Mouse (Mus musculus): ENCODE data around the gene Hmcn1.

Hmcn1 gene

DNA sequence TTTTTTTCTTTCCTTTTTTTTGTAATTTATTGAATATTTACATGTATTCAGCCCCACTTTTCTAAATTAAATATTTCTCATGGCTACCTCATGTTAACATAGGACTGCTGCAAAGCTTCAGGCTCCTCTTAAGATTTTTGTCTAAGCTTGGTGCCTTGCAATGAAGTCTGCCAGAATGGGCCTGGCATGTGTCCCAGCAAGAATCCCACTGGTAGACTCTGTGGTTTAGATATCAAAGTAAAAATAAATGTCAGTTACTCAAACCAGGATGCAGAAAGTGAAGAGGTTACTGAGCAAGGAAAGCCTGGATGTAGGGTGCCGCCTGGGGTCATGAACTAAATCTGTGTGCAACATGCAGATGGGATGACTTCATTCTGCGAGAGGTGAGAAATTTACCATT is 217.5 kb downstream of the Hmcn1 start:
- DNase-seq, result no peak

DNA sequence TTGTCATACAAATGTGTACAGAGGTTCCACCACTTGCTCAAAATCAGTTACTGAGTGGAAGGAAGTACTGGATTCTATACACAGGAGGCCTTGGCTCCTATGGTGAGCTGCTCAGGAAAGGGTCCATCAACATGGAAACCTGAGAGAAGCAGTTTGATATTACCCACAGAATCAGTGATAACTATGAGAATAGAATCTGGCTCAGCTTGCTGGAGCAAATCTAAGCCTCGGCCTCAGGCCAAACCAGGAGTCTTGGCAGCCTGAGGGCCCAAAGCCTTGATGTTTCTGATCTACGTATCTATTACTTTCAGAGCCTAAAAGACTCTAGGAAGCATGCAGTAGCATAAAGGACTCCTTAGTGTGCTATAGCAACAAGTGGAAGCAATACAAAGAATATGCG is 220.3 kb downstream of the Hmcn1 start:
- DNase-seq, result no peak

DNA sequence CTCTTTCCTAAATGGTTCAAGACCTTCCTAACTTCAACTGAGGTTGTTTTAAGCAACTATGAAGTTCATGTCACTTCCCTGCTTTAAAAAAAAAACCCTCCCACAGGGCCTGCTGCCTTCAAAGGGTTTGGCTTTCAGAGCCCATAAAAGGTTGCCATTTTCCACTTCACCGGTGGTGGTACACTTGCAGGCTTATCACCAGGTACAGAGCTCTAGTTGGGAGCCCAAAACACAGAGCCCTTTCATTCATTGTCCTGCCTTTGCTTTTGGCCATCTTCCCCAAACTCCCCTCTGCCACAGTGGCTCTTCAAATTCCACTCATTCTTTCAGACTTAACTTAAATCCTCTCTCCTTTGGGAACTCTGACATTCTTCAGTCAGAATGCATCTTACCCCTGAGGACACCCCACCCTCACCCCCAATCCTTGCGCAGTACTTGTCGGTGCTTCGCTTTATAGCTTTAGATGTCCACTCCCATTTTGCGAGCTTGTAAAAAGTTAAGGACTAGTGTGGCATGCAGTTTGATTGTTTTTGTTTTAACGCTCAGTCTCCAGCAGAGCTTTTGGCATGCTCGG is 222.2 kb downstream of the Hmcn1 start:
- no peak for DNase-seq

DNA sequence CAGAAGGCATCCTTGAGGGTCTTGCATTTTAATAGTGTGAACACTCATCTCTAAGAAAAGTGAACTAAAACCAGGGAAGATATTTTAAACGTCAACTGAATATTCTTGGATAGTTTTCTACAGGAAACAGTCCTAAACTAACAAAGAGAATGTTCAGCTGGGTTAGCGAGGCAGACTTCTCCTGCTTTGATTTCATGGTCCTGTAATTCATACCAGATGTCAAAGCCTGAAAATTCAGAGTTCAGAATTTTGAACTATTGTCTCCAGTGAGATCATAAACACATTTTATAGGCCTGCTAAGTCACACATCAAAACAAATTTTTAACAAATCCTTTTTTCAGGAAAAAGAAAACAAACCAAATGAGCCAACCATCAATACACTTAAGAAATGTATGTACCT is 223.4 kb downstream of the Hmcn1 start:
- DNase-seq, result no peak

DNA sequence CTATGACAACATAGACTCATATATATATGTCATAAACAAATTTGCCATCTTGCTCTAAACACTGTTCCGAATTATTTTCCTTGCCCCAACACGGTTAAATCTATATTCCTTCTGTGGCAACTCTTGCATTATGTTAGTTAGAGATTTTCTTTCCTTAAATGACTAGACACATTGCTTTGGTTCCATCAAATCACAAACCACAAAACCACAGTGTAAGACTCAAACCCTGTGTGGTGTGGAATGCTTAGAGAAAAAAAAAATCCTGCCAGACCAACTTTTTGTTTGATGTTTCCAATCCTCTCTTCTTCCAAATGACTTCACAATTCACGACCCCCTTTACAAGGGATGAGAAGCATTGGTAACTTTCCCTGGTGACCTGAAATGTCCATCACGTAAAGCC is 231.6 kb downstream of the Hmcn1 start:
- DNase-seq, result no peak

DNA sequence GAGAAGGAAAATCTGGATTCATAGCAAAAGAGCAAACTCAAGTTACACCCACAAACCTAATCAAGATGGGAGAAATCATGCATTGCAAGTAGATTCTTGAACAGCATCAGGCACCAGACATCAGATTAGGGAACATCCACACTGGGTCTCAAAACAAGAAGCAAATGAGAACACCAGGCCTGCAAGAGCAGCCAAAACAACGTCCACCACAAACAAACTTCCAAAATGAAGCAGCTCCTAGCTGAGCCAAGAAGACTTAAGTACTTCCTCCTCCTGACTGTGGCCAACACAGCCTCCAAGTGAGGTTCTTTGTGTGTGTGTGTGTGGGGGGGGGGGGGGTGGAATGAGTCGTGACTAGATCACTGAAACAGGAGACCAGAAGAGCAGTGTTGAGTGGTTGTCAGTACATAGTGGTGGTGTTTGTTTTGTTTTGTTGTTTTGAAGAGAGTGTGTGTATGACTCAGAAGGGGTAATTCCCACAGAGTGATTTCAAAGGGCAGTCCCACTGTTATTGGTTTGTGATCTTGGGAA is 232.4 kb downstream of the Hmcn1 start:
- no peak for DNase-seq

DNA sequence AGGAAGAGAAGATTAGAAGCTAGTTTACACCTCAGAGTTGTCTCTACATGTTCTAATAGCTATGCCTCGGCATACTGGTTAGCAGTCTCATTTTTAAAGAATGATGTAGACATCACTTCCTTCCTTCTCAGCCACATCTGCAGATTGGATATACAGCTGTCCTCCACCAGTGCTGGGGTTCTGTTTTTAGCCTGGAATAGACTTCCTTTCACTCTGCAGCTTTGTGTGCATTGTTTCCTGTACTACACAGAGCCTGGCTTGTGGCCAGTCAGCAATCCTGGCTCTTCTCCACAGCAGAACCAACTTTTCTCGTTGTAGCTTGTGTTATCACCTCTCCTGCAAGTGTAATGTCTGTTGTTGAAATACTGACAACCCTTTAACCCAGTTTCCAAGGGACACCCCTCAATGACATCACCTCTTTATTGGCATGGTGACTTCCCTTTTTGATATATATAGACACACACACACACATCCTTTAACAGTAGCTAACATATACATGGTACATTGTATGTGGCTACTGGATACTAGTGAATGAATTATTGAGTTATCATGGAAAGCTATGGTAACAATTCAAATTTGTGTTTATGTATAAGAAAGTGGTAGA is 233.7 kb downstream of the Hmcn1 start:
- no peak for DNase-seq

DNA sequence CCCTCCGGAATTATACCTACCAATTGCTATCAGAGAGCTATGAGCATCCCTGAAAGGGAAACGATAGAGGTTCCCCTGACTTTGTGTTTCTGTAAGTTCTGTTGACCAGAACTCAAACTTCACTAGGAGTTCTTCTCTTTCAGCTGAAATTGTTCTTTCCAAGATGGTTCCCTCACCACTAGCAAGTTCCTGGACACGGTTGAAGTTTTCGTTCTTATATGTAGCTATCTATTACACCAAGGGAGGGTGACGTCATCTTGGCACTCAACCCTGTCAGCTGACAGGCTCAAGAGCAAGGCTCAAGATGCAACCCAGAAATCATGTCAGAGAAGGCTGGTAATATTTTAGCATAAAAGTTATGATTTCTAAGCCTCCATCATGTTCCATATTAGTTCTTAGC is 239.3 kb downstream of the Hmcn1 start:
- no peak for DNase-seq

DNA sequence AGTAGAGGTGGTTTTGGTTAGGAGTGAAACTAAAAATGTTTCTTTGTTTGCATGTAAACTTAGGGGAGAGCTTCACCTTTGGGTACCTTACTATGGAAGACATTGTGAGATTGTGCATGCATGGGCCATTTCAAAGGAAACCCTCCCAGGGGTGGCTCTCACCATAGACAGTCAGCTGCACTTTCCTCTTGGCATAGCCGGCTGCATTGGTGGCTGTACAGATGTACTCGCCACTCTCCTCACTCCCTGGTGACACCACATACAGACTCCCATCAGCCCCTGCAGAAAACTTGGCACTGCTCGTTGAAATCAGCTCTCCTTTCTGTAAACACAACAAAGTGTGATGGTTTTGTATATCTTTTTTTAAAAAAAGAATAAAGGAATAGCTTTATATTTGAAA is 244.5 kb downstream of the Hmcn1 start:
- no peak for DNase-seq

DNA sequence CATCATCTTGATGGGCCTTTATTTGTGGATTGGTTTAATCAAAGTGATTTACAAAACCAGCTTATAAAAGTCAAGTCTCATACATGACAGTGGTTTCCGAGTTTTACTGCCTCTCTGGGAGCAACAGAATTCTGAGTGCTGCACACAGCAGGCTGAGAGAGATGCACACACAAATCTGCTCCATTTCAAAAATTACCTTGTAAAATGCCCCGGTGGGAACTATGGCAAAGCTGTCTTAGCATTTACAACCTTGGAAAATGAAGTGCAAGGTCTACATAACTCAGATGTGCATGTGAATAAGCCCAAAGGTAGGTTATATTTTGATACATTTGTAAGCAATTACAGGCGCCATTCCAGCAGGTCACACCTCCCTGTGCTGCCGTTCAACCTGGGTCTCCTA is 245.5 kb downstream of the Hmcn1 start:
- DNase-seq, result no peak

DNA sequence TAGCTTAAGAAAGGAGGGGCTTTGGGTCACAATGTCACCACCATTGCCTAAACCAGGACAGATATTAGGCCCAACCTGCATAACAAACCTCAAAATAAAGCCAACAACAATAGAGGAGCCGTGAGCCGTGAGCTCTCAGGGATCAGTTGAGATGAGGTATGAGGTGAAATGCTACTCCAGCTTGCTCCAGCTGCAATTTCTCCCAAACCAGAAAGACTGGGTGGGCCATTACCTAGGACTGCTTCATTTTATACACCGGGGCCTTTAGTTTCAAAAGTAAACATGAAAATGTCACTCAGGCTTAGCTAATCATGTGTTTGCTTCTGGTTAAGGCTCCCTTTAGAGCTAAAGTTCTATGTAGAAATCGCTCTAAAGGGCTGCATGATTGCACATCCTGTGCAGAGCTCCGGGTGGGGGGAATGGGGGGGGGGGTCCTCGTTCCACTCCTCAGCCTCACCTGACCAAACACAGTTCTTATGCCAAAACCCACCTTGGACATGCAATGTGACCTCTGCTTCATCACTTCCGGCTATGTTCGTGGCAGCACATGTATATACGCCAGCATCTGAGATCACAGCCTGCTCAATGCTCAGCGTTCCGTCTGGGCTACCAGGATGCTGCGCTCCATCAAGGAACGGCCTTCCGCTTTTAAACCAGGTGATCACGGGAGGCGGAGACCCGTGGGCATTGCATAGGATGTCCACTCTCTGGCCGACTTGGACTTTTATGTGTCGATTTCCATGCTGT is 250.0 kb downstream of the Hmcn1 start:
- DNase-seq, result no peak

DNA sequence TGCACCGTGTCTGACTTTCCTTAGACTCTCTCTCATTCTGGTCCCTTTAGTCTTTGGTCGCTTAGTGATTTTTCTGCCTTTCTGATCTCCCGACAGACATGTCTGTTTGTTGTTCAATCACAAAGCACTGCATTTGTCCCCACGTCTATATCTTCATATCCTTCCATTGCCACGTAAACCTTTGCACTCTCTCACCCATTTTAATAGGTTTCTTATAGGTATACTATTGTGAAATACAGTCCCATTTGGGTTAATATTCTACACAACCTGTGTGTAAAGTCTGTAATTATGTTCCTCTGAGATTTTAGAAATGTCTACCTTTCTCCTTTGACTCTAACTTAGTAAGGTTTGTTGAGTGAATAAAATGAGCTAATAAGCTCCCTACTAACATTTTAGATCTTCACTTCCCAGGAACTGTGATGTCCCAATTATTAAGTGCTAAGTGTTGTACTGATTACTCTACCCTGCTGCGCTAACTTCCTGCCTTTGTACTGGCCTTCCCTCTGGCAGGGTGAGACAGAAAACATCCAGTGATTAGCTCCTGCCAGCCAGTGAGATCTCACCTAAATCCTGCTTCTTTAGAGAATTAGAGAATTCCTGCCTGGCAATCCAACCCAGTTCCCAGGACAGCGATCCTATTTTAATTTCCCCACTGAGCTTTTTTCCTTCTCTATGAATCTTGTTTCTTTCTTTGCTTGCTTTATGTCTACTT is 250.7 kb downstream of the Hmcn1 start:
- no peak for DNase-seq

DNA sequence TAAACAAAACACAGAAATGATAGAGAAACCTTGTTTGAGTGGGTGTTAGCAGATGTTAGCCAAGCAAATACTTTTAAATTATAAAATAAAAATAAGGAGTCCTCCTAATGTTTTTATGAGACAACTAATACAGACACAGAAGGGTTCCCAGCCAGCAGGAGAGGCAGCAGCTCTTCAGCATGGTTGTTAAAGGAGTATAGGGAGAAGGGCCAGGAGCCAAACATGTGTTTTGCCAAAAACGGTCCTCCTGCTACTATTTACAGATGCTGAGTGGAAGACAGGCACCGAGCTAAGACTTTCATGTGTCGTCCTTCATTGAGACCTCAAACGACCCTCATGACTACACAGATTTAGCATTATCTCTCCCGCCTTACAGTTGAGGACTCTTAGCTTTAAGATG is 281.8 kb downstream of the Hmcn1 start:
- no peak for DNase-seq

DNA sequence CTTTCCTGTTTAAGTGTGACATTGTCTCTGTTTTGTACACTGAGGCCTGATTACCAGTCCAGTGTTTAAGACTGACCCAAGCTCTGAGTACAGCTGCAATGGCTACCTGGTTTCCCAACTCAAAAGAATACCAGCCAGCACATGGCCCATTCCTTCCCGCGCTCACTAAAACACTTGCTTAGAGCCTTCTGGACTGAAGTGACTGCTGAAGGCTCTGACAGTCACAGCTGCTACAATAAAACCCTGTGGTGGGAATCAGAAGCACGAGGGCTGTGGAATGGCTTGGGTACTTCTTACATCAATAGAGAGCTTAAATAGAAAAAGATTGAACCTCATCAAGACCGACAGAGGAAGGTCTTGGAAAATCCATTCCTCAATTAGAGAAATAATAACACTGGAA is 286.7 kb downstream of the Hmcn1 start:
- DNase-seq, result no peak

DNA sequence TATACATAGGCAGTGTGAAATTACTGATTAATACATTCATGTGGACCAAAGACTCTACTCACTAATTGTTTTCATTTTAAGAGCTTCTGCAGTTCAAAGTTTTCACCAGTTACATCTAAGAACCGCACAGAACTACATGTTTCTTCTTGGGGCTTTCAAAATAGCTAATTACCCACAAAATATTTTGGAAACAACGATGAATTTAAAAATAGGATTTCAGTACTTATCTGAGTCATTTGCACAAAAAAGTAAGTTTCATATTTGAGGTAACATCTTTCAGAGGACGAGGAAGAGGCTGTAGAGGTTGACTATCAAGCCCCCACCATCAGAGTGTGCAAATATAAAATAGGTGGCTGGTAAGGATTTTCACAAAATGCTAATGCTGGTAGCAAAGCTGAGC is 295.5 kb downstream of the Hmcn1 start:
- DNase-seq, result no peak

DNA sequence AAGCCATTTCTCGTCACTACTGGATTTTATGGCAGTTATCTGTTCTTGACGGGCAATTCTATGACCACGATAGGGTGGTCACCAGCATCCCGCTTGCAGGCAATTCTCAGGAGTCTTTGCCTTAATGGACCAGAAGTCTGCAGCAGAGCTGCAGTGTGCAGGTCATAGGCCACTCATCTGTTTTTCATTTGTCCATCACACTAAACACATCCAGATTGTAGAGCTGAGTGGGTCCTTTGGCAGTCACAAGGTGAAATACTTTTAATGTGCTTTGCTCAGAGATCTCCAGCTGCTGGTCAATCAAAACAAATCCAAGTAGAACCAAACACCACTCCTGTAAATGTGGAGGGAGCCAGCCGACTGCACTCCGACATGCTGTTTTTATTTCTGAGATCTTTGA is 311.2 kb downstream of the Hmcn1 start:
- no peak for DNase-seq

DNA sequence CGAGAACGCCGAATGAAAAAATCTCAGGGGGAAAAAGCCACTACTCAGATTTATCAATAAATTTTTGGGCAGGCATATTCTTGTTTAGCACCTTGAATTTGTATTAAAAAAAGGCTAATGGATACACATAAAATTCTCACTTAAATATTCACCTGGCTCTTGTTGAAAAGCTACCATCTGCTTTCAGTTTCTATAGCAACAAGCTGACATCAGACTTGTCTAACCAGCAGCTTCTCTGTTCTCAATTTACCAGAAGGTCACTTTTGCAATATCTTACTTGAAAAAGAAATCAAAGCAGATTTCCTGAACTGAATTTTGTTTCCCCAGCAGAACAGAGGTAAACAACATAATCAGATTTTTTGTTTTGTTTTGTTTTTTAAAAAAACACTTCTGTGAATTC is 311.8 kb downstream of the Hmcn1 start:
- DNase-seq, result no peak

DNA sequence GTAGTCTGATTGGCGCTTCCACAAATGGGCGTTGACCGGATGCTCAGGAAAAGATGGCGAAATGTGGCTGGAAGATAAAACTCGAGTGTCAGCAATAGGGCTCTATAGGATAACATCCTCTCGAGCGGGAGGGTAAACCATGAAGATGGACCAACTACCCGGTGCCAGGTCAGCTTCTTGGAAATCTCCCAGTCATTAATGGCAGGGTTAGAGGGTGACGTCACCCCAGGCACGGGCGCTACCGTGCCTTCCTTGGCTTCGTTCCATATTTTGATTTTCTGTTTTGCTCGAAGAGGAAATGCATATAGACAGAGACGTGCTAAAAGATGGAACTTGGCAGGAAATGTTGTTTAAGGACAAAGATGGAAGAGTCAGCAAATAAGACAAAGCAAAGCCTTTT is 312.2 kb downstream of the Hmcn1 start:
- no peak for DNase-seq

DNA sequence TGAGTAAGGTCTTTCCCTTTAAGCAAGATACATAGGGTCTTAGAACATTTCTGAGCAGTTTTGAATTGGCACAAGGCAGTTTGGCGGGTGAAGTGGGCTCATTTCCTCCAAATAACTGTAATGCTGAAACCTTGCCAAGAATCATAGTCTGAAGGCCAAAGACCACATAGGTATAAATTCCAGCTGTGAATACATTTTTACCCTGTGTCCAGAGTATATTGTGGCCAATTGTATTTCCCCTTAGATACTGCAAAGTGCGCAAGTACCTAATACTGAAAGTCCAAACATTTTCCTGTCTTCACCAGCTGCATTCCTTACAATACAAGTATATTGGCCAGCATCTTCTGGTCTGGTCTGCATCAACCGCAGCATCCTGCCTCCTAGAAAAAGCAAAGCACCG is 312.9 kb downstream of the Hmcn1 start:
- DNase-seq, result no peak

DNA sequence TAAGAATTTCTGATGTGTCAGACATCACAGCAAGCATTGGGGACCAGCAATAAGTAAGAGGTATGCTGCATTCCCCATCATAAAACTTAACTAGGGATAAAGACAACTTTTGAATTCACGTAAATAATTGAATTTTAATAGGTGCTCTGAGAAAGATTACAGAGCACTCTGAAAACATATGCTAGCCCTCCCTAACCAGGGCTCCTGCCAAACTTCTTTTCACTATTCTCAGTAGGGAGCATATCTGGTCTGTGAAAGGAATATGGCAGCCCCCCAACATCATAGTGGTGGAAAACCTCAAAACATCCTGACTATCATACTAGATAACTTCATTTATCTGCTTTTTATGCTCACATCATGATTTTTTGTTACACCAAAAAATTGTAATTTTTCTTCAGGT is 347.9 kb downstream of the Hmcn1 start:
- DNase-seq, result no peak

DNA sequence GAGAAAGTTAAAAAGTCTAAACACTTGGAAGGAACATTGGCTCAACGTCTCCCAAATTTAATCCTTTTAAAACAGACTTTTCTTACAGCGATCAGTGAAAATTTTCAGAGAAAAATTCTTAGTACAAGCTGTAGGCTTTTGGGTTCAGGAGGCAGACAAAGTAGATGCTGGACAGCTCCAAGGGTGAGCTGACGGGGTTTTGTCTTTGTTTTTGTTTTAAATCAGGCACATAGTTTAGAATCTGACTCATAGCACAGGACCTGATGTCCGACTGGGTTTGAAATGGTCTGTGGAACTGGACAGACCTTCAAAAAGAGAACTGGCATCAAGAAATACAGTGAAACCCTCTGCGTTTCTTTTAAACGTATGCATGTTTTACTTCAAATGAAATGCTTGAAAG is 353.7 kb downstream of the Hmcn1 start:
- DNase-seq, result no peak

DNA sequence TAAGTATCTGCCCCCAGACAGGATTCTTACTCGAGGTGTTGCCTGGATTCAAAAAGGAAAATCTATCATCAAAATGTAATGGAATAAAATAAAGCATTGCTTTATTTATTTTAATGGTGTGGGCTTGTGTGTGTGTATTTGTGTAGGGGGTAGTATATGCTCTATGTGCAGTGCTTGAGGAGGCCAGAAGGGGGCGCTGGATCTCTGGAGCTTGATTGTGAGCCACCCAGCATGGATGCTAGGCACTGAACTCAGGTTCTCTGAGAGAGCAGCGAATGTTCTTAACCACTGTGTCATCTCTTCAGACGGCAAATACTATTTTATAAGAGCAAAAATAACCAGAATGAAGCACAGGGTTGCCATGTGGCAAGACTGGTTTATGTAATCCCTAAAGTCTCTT is 360.7 kb downstream of the Hmcn1 start:
- DNase-seq, result no peak

DNA sequence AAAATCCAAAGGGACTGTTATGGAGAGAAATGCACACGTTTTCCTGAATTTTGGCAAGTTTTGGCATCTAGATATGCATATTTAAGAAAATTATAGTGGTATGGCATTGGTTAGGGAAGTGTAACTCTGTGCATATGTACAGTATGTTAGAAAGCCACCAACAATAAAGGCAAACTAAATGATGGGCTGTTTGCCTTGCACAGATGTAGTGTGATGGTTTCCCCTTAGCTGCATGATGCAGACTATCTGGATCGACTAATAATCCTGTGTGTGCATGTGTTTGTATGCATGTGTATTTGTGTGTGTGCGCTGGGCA is 361.4 kb downstream of the Hmcn1 start:
- no peak for DNase-seq

Data from B cell, adult 2 months (primary cell).